Mouse (Mus musculus) heart, adult 2 months (tissue): Measurements from ENCODE around the gene D630045J12Rik. TPM values are rescaled to one million over a fixed set of nuclear protein-coding genes. Genes with fewer than 3 reads are reported as not detected.
A peak's percentile ranks its signal among the peaks of the same experiment; 100 is the strongest.

Experiments used
- DNase-seq, 2 experiments: peaks; one replicate each; pipeline ENCODE4 v3.0.0; 2021
- H3K27ac ChIP-seq: fragments of 200-600 bp; 2 replicates; pipeline ENCODE4 v1.8.1; 2022
- H3K27me3 ChIP-seq: fragments of 200-500 bp; 2 replicates; pipeline ENCODE4 v1.6.1; 2012; ENCODE audit warnings: mild to moderate bottlenecking, low read length, inconsistent platforms, mixed read lengths; ENCODE audit not compliant: control insufficient read depth, insufficient read depth
- H3K36me3 ChIP-seq: fragments of 200-500 bp; 2 replicates; pipeline ENCODE4 v1.6.1; 2012; ENCODE audit warnings: low read length, inconsistent platforms; ENCODE audit not compliant: control insufficient read depth, insufficient read depth
- H3K4me1 ChIP-seq: fragments of 200-500 bp; 2 replicates; pipeline ENCODE4 v1.6.1; 2011; ENCODE audit warnings: low read length; ENCODE audit not compliant: control insufficient read depth, insufficient read depth
- H3K4me3 ChIP-seq: fragments of 200-600 bp; 2 replicates; pipeline ENCODE4 v1.8.1; 2022
- H3K79me2 ChIP-seq: fragments of 200-500 bp; replicated peaks from 2 replicates; pipeline ENCODE4 v1.6.1; 2012; ENCODE audit warnings: mild to moderate bottlenecking, inconsistent platforms, low read length, moderate library complexity, mixed read lengths; ENCODE audit not compliant: control insufficient read depth, insufficient read depth
- H3K9ac ChIP-seq: fragments of 200-500 bp; 2 replicates; pipeline ENCODE4 v1.6.1; 2012; ENCODE audit warnings: low read depth, mild to moderate bottlenecking, control low read depth, inconsistent platforms, low read length, mixed read lengths
- CTCF ChIP-seq: fragments of 200-600 bp; IDR thresholded peaks from 2 replicates; pipeline ENCODE4 v1.8.1; 2022; ENCODE audit warnings: antibody characterized with exemption, mild to moderate bottlenecking, moderate library complexity
- EP300 ChIP-seq: fragments of 200-500 bp; IDR thresholded peaks from 2 replicates; pipeline ENCODE4 v1.6.1; 2011; ENCODE audit warnings: low read depth, low read length, control low read depth; ENCODE audit not compliant: insufficient read depth
- POLR2A ChIP-seq: fragments of 200-500 bp; IDR thresholded peaks from 2 replicates; pipeline ENCODE4 v1.6.1; 2011; ENCODE audit warnings: mild to moderate bottlenecking, low read depth, low read length, control low read depth; ENCODE audit not compliant: insufficient read depth
- WGBS: fragments of 180-500 bp; shearing (Covaris S2); methylation state at CpG from one replicate; pipeline ENCODE4 v1.1.7; 2018; 5-methylcytosine and 5-hydroxymethylcytosine counted together
- intact Hi-C: fragments of 180-260 bp; cut with DNase I; formaldehyde crosslinking; loops from one replicate; pipeline ENCODE4 v1.15.1; 2025
- polyA plus RNA-seq: library from polyadenylated mRNA; depleted of rRNA; stranded (reverse); fragments of >200 nt; gene quantifications from 2 replicates; pipeline ENCODE4 v1.2.3, GENCODE M21; 2012
- total RNA-seq, 2 experiments: library from RNA; stranded (reverse); gene quantifications; 2 replicates each; pipeline ENCODE4 v1.2.3; 2021

The D630045J12Rik gene
- total and polyA plus RNA-seq, 3 experiments: 0.78 to 1.5 (median 1.1) TPM

- DNase-seq: no peak
- no peaks in the 10 kb centered on the region for H3K4me1 ChIP-seq
- no peaks in the 10 kb centered on the region for H3K27me3 ChIP-seq
- no peak within 1 kb of the TSS for H3K27ac ChIP-seq
- H3K36me3 ChIP-seq: no peaks in the 10 kb centered on the region
- no peak for TF ChIP-seq EP300
- no peak for TF ChIP-seq CTCF
- no peak for TF ChIP-seq POLR2A
- H3K4me3 ChIP-seq: no peak within 1 kb of the TSS
- no peaks in the 10 kb centered on the region for H3K79me2 ChIP-seq
- H3K9ac ChIP-seq: no peak within 1 kb of the TSS
- intact Hi-C loops: no loop called here
- 55% methylated on average over 9 of the region's 9 CpGs for WGBS
Observed at GRCm38 (mm10) chr6:38109160-38109795, 144.5 kb downstream of the D630045J12Rik start, which contains the start of gene Tmem213. Gene Tmem213, plus strand, starts transcription at chr6:38109255.

- Histone ChIP-seq H3K9ac (no peak overlapping the region), H3K36me3 (no peaks in the 10 kb centered on the region), H3K27me3 (no peaks in the 10 kb centered on the region), H3K4me3 (no peak overlapping the region), H3K27ac (no peak overlapping the region), H3K4me1 (no peaks in the 10 kb centered on the region), H3K79me2 (no peaks in the 10 kb centered on the region)
- DNase-seq: no peak
- over 99% methylated on average over 5 of the region's 5 CpGs for WGBS
- intact Hi-C loops: no loop called here
- TF ChIP-seq EP300 (no peak), CTCF (no peak), POLR2A (no peak)
Observed at GRCm38 (mm10) chr6:38108449-38108848, 145.4 kb downstream of the D630045J12Rik start.

- Histone ChIP-seq H3K27ac (no peak overlapping the region), H3K36me3 (no peaks in the 10 kb centered on the region), H3K79me2 (no peaks in the 10 kb centered on the region), H3K9ac (no peak overlapping the region), H3K4me3 (no peak overlapping the region), H3K27me3 (no peaks in the 10 kb centered on the region), H3K4me1 (no peaks in the 10 kb centered on the region)
- TF ChIP-seq POLR2A: no peak
- no peak for TF ChIP-seq EP300
- no peak for TF ChIP-seq CTCF
- DNase-seq: no peak
- 80% methylated on average over 9 of the region's 9 CpGs for WGBS
- intact Hi-C loops: no loop called here
Observed at GRCm38 (mm10) chr6:38105924-38106323, 147.9 kb downstream of the D630045J12Rik start.

- H3K9ac ChIP-seq: no peak overlapping the region
- no peaks in the 10 kb centered on the region for H3K36me3 ChIP-seq
- no peak overlapping the region for H3K27ac ChIP-seq
- no peaks in the 10 kb centered on the region for H3K4me1 ChIP-seq
- intact Hi-C loops: no loop called here
- no peaks in the 10 kb centered on the region for H3K27me3 ChIP-seq
- DNase-seq: no peak
- H3K4me3 ChIP-seq: no peak overlapping the region
- H3K79me2 ChIP-seq: no peaks in the 10 kb centered on the region
- WGBS: 57% methylated on average over 6 of the region's 6 CpGs
- TF ChIP-seq CTCF: no peak
- TF ChIP-seq POLR2A: no peak
- TF ChIP-seq EP300: no peak
Observed at GRCm38 (mm10) chr6:38103775-38104174, 150.0 kb downstream of the D630045J12Rik start.

GRCm38 (mm10) chr6:38102216-38102795 lies 151.5 kb downstream of the D630045J12Rik start:
- no peak overlapping the region for H3K27ac ChIP-seq
- no peaks in the 10 kb centered on the region for H3K27me3 ChIP-seq
- H3K4me1 ChIP-seq: no peaks in the 10 kb centered on the region
- DNase-seq: no peak
- H3K79me2 ChIP-seq: no peaks in the 10 kb centered on the region
- no peak overlapping the region for H3K4me3 ChIP-seq
- H3K9ac ChIP-seq: no peak overlapping the region
- no peaks in the 10 kb centered on the region for H3K36me3 ChIP-seq
- WGBS: 52% methylated on average over 7 of the region's 7 CpGs
- intact Hi-C loops: no loop called here
- TF ChIP-seq EP300 (no peak), POLR2A (no peak), CTCF (no peak)

- 66% methylated on average over 5 of the region's 5 CpGs for WGBS
- Histone ChIP-seq H3K9ac (no peak overlapping the region), H3K4me1 (no peaks in the 10 kb centered on the region), H3K27ac (no peak overlapping the region), H3K27me3 (no peaks in the 10 kb centered on the region), H3K79me2 (no peaks in the 10 kb centered on the region), H3K36me3 (no peaks in the 10 kb centered on the region), H3K4me3 (no peak overlapping the region)
- TF ChIP-seq EP300 (no peak), CTCF (no peak), POLR2A (no peak)
- DNase-seq: peak in 1 of 2 experiments; percentile 18
- intact Hi-C loops: no loop called here
Observed at GRCm38 (mm10) chr6:38096961-38097370, 156.8 kb downstream of the D630045J12Rik start.
